Mouse (Mus musculus) liver, adult 2 months (tissue): ENCODE data around the gene Mvb12a. TPM values are rescaled to one million over a fixed set of nuclear protein-coding genes. Genes with fewer than 3 reads are reported as not detected.
A peak's percentile ranks its signal among the peaks of the same experiment; 100 is the strongest.

Experiments used
- DNase-seq: peaks from one replicate; pipeline ENCODE4 v3.0.0-alpha.2; 2011; ENCODE audit warnings: low read depth, low spot score; ENCODE audit errors: extremely low read depth
- H3K27ac ChIP-seq: fragments of 200-500 bp; replicated peaks from 2 replicates; pipeline ENCODE4 v1.5.1; 2012; ENCODE audit warnings: low read depth, mild to moderate bottlenecking, control low read depth, inconsistent platforms, low read length; ENCODE audit not compliant: insufficient read depth
- H3K27me3 ChIP-seq: fragments of 200-500 bp; 2 replicates; pipeline ENCODE4 v1.6.1; 2012; ENCODE audit warnings: mild to moderate bottlenecking, moderate library complexity, low read length, inconsistent platforms; ENCODE audit not compliant: control insufficient read depth, insufficient read depth
- H3K36me3 ChIP-seq: fragments of 200-500 bp; 2 replicates; pipeline ENCODE4 v1.6.1; 2012; ENCODE audit warnings: low read length, inconsistent platforms; ENCODE audit not compliant: control insufficient read depth, insufficient read depth
- H3K4me1 ChIP-seq: fragments of 200-500 bp; 2 replicates; pipeline ENCODE4 v1.6.1; 2011; ENCODE audit warnings: low read length; ENCODE audit not compliant: control insufficient read depth, insufficient read depth
- H3K4me3 ChIP-seq: fragments of 200-500 bp; 2 replicates; pipeline ENCODE4 v1.5.1; 2011; ENCODE audit warnings: low read depth, mild to moderate bottlenecking, control low read depth, low read length, moderate library complexity; ENCODE audit not compliant: insufficient read depth
- H3K79me2 ChIP-seq: fragments of 200-500 bp; 2 replicates; pipeline ENCODE4 v1.6.1; 2012; ENCODE audit warnings: inconsistent platforms, mild to moderate bottlenecking, low read length, moderate library complexity; ENCODE audit not compliant: control insufficient read depth, insufficient read depth
- H3K9ac ChIP-seq: fragments of 200-500 bp; 2 replicates; pipeline ENCODE4 v1.6.1; 2012; ENCODE audit warnings: low read depth, mild to moderate bottlenecking, control low read depth, inconsistent platforms, low read length
- CTCF ChIP-seq: fragments of 200-500 bp; IDR thresholded peaks from 2 replicates; pipeline ENCODE4 v1.5.1; 2011; ENCODE audit warnings: low read depth, low read length, control low read depth
- POLR2A ChIP-seq: fragments of 200-500 bp; IDR thresholded peaks from 2 replicates; pipeline ENCODE4 v1.6.1; 2011; ENCODE audit warnings: low read length, control low read depth; ENCODE audit not compliant: insufficient read depth; ENCODE audit errors: extremely low read depth
- WGBS: fragments of 180-500 bp; shearing (Covaris S2); methylation state at CpG from one replicate; pipeline ENCODE4 v1.1.7; 2018; 5-methylcytosine and 5-hydroxymethylcytosine counted together
- polyA plus RNA-seq: library from polyadenylated mRNA; depleted of rRNA; stranded (reverse); fragments of >200 nt; gene quantifications from 2 replicates; pipeline ENCODE4 v1.2.3, GENCODE M21; 2012
- total RNA-seq: library from RNA; depleted of rRNA; stranded (reverse); fragments of >200 nt; gene quantifications from 2 replicates; pipeline ENCODE4 v1.2.3, GENCODE M21; 2014

The Mvb12a gene
- total and polyA plus RNA-seq, 2 experiments: 98.9 to 164 TPM

- H3K36me3 ChIP-seq: no peaks in the 10 kb centered on the region
- WGBS: 73% methylated on average over 2 of the region's 2 CpGs
- peaks cover 5% of the 10 kb centered on the region for H3K4me1 ChIP-seq
- H3K79me2 ChIP-seq: no peaks in the 10 kb centered on the region
- no peak overlapping the region for H3K4me3 ChIP-seq
- H3K27me3 ChIP-seq: no peaks in the 10 kb centered on the region
- peak; percentile 81 for TF ChIP-seq CTCF
- TF ChIP-seq POLR2A: no peak
- H3K27ac ChIP-seq: no peak overlapping the region
- no peak overlapping the region for H3K9ac ChIP-seq
- no peak for DNase-seq
Observed at GRCm38 (mm10) chr8:71586891-71587290, 44.2 kb downstream of the Mvb12a start.

GRCm38 (mm10) chr8:71588762-71589161 lies 46.0 kb downstream of the Mvb12a start:
- Histone ChIP-seq H3K36me3 (no peaks in the 10 kb centered on the region), H3K4me1 (peaks cover 12% of the 10 kb centered on the region), H3K27ac (no peak overlapping the region), H3K9ac (no peak overlapping the region), H3K4me3 (no peak overlapping the region), H3K27me3 (no peaks in the 10 kb centered on the region), H3K79me2 (no peaks in the 10 kb centered on the region)
- 92% methylated on average over 3 of the region's 3 CpGs for WGBS
- no peak for DNase-seq
- TF ChIP-seq POLR2A (no peak), CTCF (no peak)

- WGBS: 26% methylated on average over 5 of the region's 5 CpGs
- Histone ChIP-seq H3K27ac (peak overlapping the region; percentile 88; the same call in 1 of the 2 replicates), H3K4me3 (peak overlapping the region; percentile 86; the same call in 1 of the 2 replicates), H3K9ac (0 out of 2 replicates have a peak overlapping the region, but pooled peaks have one; percentile 21), H3K4me1 (peaks cover 12% of the 10 kb centered on the region), H3K79me2 (no peaks in the 10 kb centered on the region), H3K27me3 (no peaks in the 10 kb centered on the region), H3K36me3 (no peaks in the 10 kb centered on the region)
- no peak for TF ChIP-seq CTCF
- TF ChIP-seq POLR2A: no peak
- no peak for DNase-seq
Observed at GRCm38 (mm10) chr8:71591017-71591416, 48.3 kb downstream of the Mvb12a start.

DNA sequence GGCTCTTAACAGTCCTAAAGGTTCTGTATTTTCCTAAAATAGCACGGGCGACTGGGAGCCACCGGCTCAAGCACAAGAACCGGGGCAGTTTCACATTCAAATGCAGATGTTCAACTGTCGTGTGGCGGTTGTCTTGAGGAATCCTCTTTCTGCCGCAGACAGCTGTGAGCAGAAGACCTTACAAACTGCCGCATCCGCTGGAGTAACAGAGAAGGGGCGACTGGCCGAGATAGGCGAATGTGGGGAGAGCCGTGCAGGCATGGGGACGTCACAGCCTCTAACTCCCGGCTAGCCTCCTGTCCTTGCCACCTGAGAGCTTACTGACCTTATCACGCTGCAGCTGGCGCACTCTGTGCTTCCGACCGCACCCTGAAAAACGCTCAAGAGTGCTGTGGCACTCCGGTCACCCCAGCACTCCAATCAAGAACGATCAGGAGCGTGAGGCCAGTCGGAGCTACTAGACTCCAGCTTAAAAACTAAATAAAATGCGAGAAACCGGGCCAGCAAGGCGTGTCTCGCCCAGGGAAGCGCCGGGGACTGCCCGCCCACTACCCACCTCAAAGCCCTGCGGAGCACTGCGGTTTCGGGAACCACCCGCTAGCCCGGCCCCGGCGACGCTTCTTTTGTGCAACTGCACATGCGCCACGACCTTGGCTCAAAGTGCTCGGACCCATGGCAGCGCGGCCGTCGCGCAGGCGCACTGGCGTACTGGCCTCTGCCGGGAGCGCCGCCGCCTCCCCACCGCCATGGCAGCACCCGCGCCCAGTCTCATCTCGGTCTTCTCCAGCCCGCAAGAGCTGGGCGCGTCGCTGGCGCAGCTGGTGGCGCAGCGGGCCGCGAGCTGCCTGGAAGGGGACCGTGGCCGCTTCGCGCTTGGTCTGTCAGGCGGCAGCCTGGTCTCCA lies 49.0 kb downstream of the Mvb12a start, which contains the start of gene Pgls:
Pgls (plus strand) TSS at position 706 of the 903 bp plus-strand sequence.
- H3K4me3 ChIP-seq: peak within 1 kb of the TSS; percentile 86
- under 1% methylated on average over 69 of the region's 71 CpGs for WGBS

GRCm38 (mm10) chr8:71592374-71593170 lies 49.9 kb downstream of the Mvb12a start:
- Histone ChIP-seq H3K27me3 (no peaks in the 10 kb centered on the region), H3K4me3 (peak overlapping the region; percentile 86), H3K9ac (peak overlapping the region; percentile 97), H3K79me2 (no peaks in the 10 kb centered on the region), H3K36me3 (no peaks in the 10 kb centered on the region), H3K27ac (peak overlapping the region; percentile 93), H3K4me1 (peaks cover 12% of the 10 kb centered on the region)
- peak; percentile 55 for DNase-seq
- TF ChIP-seq POLR2A: 0 out of 2 replicates have a peak, but pooled peaks have one; percentile 49
- TF ChIP-seq CTCF: peak; percentile 1; the same call in 1 of the 2 replicates
- WGBS: 3% methylated on average over 60 of the region's 60 CpGs

More for the DNA sequence above, 49.0 kb downstream of the Mvb12a start, which contains the start of gene Pgls:
- peak within 1 kb of the TSS; percentile 93 for H3K27ac ChIP-seq
- H3K79me2 ChIP-seq: no peaks in the 10 kb centered on the region
- no peak for TF ChIP-seq CTCF
- peak within 1 kb of the TSS; percentile 97 for H3K9ac ChIP-seq
- DNase-seq: peak; percentile 86
- H3K36me3 ChIP-seq: no peaks in the 10 kb centered on the region
- peaks cover 12% of the 10 kb centered on the region for H3K4me1 ChIP-seq
- no peaks in the 10 kb centered on the region for H3K27me3 ChIP-seq
